Mouse (Mus musculus) heart, postnatal 0 days (tissue): ENCODE data around the gene Mob1b. TPM values are rescaled to one million over a fixed set of nuclear protein-coding genes. Genes with fewer than 3 reads are reported as not detected.

Experiments
- ATAC-seq: fragments of 200-750 bp; cut with Nextera tagmentation; 2 replicates; pipeline ENCODE4 v1.8.0; 2017; ENCODE audit warnings: low read depth, moderate number of reproducible peaks, moderate library complexity; ENCODE audit not compliant: insufficient read depth
- DNase-seq: peaks from one replicate; pipeline ENCODE4 v3.0.0-alpha.2; 2016; ENCODE audit warnings: low spot score
- H3K27ac ChIP-seq: fragments of 300-500 bp; sonication (generic); 2 replicates; pipeline ENCODE4 v1.5.1; 2014; ENCODE audit warnings: low read depth, mild to moderate bottlenecking
- H3K27me3 ChIP-seq: fragments of 300-500 bp; sonication (generic); 2 replicates; pipeline ENCODE4 v1.6.1; 2014; ENCODE audit warnings: low read length, mixed read lengths; ENCODE audit not compliant: control insufficient read depth, insufficient read depth
- H3K36me3 ChIP-seq: fragments of 300-500 bp; sonication (generic); replicated peaks from 2 replicates; pipeline ENCODE4 v1.6.1; 2014; ENCODE audit warnings: low read length, mixed read lengths; ENCODE audit not compliant: control insufficient read depth, insufficient read depth
- H3K4me1 ChIP-seq: fragments of 300-500 bp; sonication (generic); 2 replicates; pipeline ENCODE4 v1.6.1; 2014; ENCODE audit warnings: antibody characterized with exemption; ENCODE audit not compliant: control insufficient read depth, insufficient read depth
- H3K4me2 ChIP-seq: fragments of 300-500 bp; sonication (generic); 2 replicates; pipeline ENCODE4 v1.6.1; 2014; ENCODE audit warnings: low read depth, mild to moderate bottlenecking, low read length, moderate library complexity
- H3K4me3 ChIP-seq: fragments of 300-500 bp; sonication (generic); 2 replicates; pipeline ENCODE4 v1.5.1; 2014; ENCODE audit warnings: low read depth, low read length
- H3K9ac ChIP-seq: fragments of 300-500 bp; sonication (generic); replicated peaks from 2 replicates; pipeline ENCODE4 v1.6.1; 2014; ENCODE audit warnings: low read depth, low read length, mixed read lengths
- H3K9me3 ChIP-seq: fragments of 300-500 bp; sonication (generic); replicated peaks from 2 replicates; pipeline ENCODE4 v1.6.1; 2016; ENCODE audit warnings: low read length; ENCODE audit not compliant: control insufficient read depth
- CTCF ChIP-seq: IDR thresholded peaks from 2 replicates; pipeline ENCODE4 v1.5.1; 2016; ENCODE audit warnings: antibody characterized with exemption, control low read depth, low read depth
- EP300 ChIP-seq: IDR thresholded peaks from 2 replicates; pipeline ENCODE4 v1.6.1; 2016; ENCODE audit warnings: antibody characterized with exemption, low read depth
- WGBS: fragments of 180-500 bp; shearing (Covaris S2); extraction: QIAGEN DNeasy Blood & Tissue Kit; methylation state at CpG from one replicate; pipeline ENCODE4 v1.1.7; 2014; 5-methylcytosine and 5-hydroxymethylcytosine counted together
- polyA plus RNA-seq: library from polyadenylated mRNA; unstranded; fragments of >200 nt; fragmentation: Nextera tagmentation; extraction: Ambion mirVana; gene quantifications from 2 replicates; pipeline ENCODE4 v1.2.1, GENCODE M21; 2015
- total RNA-seq: library from RNA; depleted of rRNA; stranded (reverse); fragments of >200 nt; gene quantifications from 2 replicates; pipeline ENCODE4 v1.2.3, GENCODE M21; 2014; ENCODE audit warnings: low replicate concordance

Mob1b gene
- total and polyA plus RNA-seq, 2 experiments from 2014 or later, result 17.2 to 19.7 TPM

- H3K4me3 ChIP-seq, result no peak overlapping the region
- H3K4me1 ChIP-seq, result no peaks in the 10 kb centered on the region
- H3K27ac ChIP-seq, result no peak overlapping the region
- ATAC-seq (no peak), DNase-seq (no peak)
- H3K4me2 ChIP-seq, result no peak overlapping the region
- TF ChIP-seq CTCF (no peak), EP300 (no peak)
- 74% methylated on average over 1 of the region's 1 CpGs for WGBS
- H3K9ac ChIP-seq, result no peak overlapping the region
- H3K36me3 ChIP-seq, result peaks cover 32% of the 10 kb centered on the region
- H3K9me3 ChIP-seq, result no peaks in the 10 kb centered on the region
- H3K27me3 ChIP-seq, result no peaks in the 10 kb centered on the region
These were observed 27.1 kb downstream of the Mob1b start for GRCm38 (mm10) chr5:88747774-88748173.

GRCm38 (mm10) chr5:88753199-88753598, 32.5 kb downstream of the Mob1b start:
- H3K27me3 ChIP-seq, result no peaks in the 10 kb centered on the region
- H3K36me3 ChIP-seq, result peaks cover 40% of the 10 kb centered on the region
- DNase-seq (no peak), ATAC-seq (no peak)
- WGBS, result 78% methylated on average over 4 of the region's 4 CpGs
- TF ChIP-seq CTCF (no peak), EP300 (no peak)
- H3K4me3 ChIP-seq, result no peak overlapping the region
- H3K4me1 ChIP-seq, result no peaks in the 10 kb centered on the region
- no peak overlapping the region for H3K4me2 ChIP-seq
- no peak overlapping the region for H3K27ac ChIP-seq
- no peak overlapping the region for H3K9ac ChIP-seq
- no peaks in the 10 kb centered on the region for H3K9me3 ChIP-seq

GRCm38 (mm10) chr5:88762611-88763010, 42.0 kb downstream of the Mob1b start:
- Histone ChIP-seq H3K27me3 (no peaks in the 10 kb centered on the region), H3K9ac (no peak overlapping the region), H3K36me3 (no peaks in the 10 kb centered on the region; the same call in 1 of the 2 replicates), H3K4me3 (no peak overlapping the region), H3K9me3 (no peaks in the 10 kb centered on the region), H3K4me1 (no peaks in the 10 kb centered on the region), H3K27ac (no peak overlapping the region), H3K4me2 (no peak overlapping the region)
- 82% methylated on average over 5 of the region's 5 CpGs for WGBS
- TF ChIP-seq EP300 (no peak), CTCF (no peak)
- DNase-seq, result no peak
- no peak for ATAC-seq

GRCm38 (mm10) chr5:88764430-88764986, 43.9 kb downstream of the Mob1b start:
- under 1% methylated on average over 23 of the region's 23 CpGs for WGBS

GRCm38 (mm10) chr5:88764987-88765481, 44.4 kb downstream of the Mob1b start, which contains the start of gene Dck:
TSS of gene Dck (plus strand) at chr5:88764996.
- peak within 1 kb of the TSS; percentile 86 for H3K4me2 ChIP-seq
- peak within 1 kb of the TSS; percentile 69 for H3K9ac ChIP-seq
- H3K36me3 ChIP-seq, result no peaks in the 10 kb centered on the region; the same call in 1 of the 2 replicates
- peak within 1 kb of the TSS; percentile 75 for H3K27ac ChIP-seq
- DNase-seq, result peak; percentile 99
- WGBS, result 0% methylated on average over 49 of the region's 51 CpGs
- no peaks in the 10 kb centered on the region for H3K27me3 ChIP-seq
- H3K9me3 ChIP-seq, result no peaks in the 10 kb centered on the region
- peak within 1 kb of the TSS; percentile 66 for H3K4me3 ChIP-seq
- ATAC-seq, result peak; percentile 100
- no peaks in the 10 kb centered on the region for H3K4me1 ChIP-seq
- TF ChIP-seq CTCF (no peak), EP300 (no peak)

More at GRCm38 (mm10) chr5:88764430-88764986, 43.9 kb downstream of the Mob1b start:
- H3K36me3 ChIP-seq, result no peaks in the 10 kb centered on the region; the same call in 1 of the 2 replicates
- peak overlapping the region; percentile 65 for H3K27ac ChIP-seq
- H3K27me3 ChIP-seq, result no peaks in the 10 kb centered on the region
- H3K4me2 ChIP-seq, result peak overlapping the region; percentile 63
- H3K4me1 ChIP-seq, result no peaks in the 10 kb centered on the region
- DNase-seq (no peak), ATAC-seq (peak; percentile 10)
- TF ChIP-seq EP300 (no peak), CTCF (no peak)
- no peaks in the 10 kb centered on the region for H3K9me3 ChIP-seq
- peak overlapping the region; percentile 69 for H3K9ac ChIP-seq
- peak overlapping the region; percentile 66 for H3K4me3 ChIP-seq

GRCm38 (mm10) chr5:88765587-88765986, 44.9 kb downstream of the Mob1b start:
- no peak for TF ChIP-seq CTCF
- peak overlapping the region; percentile 66 for H3K4me3 ChIP-seq
- no peaks in the 10 kb centered on the region for H3K27me3 ChIP-seq
- H3K4me1 ChIP-seq, result no peaks in the 10 kb centered on the region
- H3K27ac ChIP-seq, result peak overlapping the region; percentile 75
- H3K36me3 ChIP-seq, result peaks cover 5% of the 10 kb centered on the region
- WGBS, result 19% methylated on average over 6 of the region's 6 CpGs
- peak overlapping the region; percentile 69 for H3K9ac ChIP-seq
- ATAC-seq (no peak), DNase-seq (no peak)
- no peaks in the 10 kb centered on the region for H3K9me3 ChIP-seq
- H3K4me2 ChIP-seq, result peak overlapping the region; percentile 86
